Mouse (Mus musculus) limb, embryonic 15.5 days (tissue): ENCODE data around the gene Ano4. TPM values are rescaled to one million over a fixed set of nuclear protein-coding genes. Genes with fewer than 3 reads are reported as not detected.

Source experiments
- ATAC-seq: fragments of 200-750 bp; cut with Nextera tagmentation; 2 replicates; pipeline ENCODE4 v1.8.0; 2017; ENCODE audit warnings: low read depth, moderate TSS enrichment; ENCODE audit not compliant: insufficient number of reproducible peaks, low FRiP score, low TSS enrichment
- H3K27ac ChIP-seq: fragments of 300-500 bp; sonication (generic); 2 replicates; pipeline ENCODE4 v1.5.1; 2015; ENCODE audit warnings: moderate library complexity, mild to moderate bottlenecking, inconsistent platforms
- H3K27me3 ChIP-seq: fragments of 300-500 bp; sonication (generic); 2 replicates; pipeline ENCODE4 v1.6.1; 2015; ENCODE audit warnings: inconsistent platforms
- H3K36me3 ChIP-seq: fragments of 300-500 bp; sonication (generic); 2 replicates; pipeline ENCODE4 v1.6.1; 2015; ENCODE audit warnings: inconsistent platforms
- H3K4me1 ChIP-seq: fragments of 300-500 bp; sonication (generic); 2 replicates; pipeline ENCODE4 v1.6.1; 2015; ENCODE audit warnings: inconsistent platforms
- H3K4me2 ChIP-seq: fragments of 300-500 bp; sonication (generic); 2 replicates; pipeline ENCODE4 v1.6.1; 2015; ENCODE audit warnings: mild to moderate bottlenecking, inconsistent platforms
- H3K4me3 ChIP-seq: fragments of 300-500 bp; sonication (generic); 2 replicates; pipeline ENCODE4 v1.5.1; 2015; ENCODE audit warnings: mild to moderate bottlenecking, inconsistent platforms
- H3K9ac ChIP-seq: fragments of 300-500 bp; sonication (generic); 2 replicates; pipeline ENCODE4 v1.6.1; 2015; ENCODE audit warnings: inconsistent platforms
- H3K9me3 ChIP-seq: fragments of 300-500 bp; sonication (generic); 2 replicates; pipeline ENCODE4 v1.6.1; 2016; ENCODE audit warnings: inconsistent platforms
- WGBS: fragments of 180-500 bp; shearing (Covaris S2); methylation state at CpG from one replicate; pipeline ENCODE4 v1.1.7; 2015; 5-methylcytosine and 5-hydroxymethylcytosine counted together
- polyA plus RNA-seq: library from polyadenylated mRNA; unstranded; fragments of >200 nt; fragmentation: Nextera tagmentation; extraction: Ambion mirVana; gene quantifications from 2 replicates; pipeline ENCODE4 v1.2.1, GENCODE M21; 2015

The Ano4 gene
- polyA plus RNA-seq, 1 experiment from 2014 or later = 1.0 TPM

- H3K27ac ChIP-seq = no peak overlapping the region
- no peaks in the 10 kb centered on the region for H3K27me3 ChIP-seq
- H3K9me3 ChIP-seq = no peaks in the 10 kb centered on the region
- no peaks in the 10 kb centered on the region for H3K36me3 ChIP-seq
- no peaks in the 10 kb centered on the region for H3K4me1 ChIP-seq
- ATAC-seq = no peak
- no peak overlapping the region for H3K9ac ChIP-seq
- H3K4me3 ChIP-seq = no peak overlapping the region
- no peak overlapping the region for H3K4me2 ChIP-seq
- 18% methylated on average over 8 of the region's 8 CpGs for WGBS
Observed at GRCm38 (mm10) chr10:88983444-88983843, 361.1 kb downstream of the Ano4 start.

- no peak for ATAC-seq
Observed at GRCm38 (mm10) chr10:88979451-88979850, 365.1 kb downstream of the Ano4 start.

GRCm38 (mm10) chr10:88978932-88979331, 365.6 kb downstream of the Ano4 start:
- H3K9ac ChIP-seq = no peak overlapping the region
- H3K4me2 ChIP-seq = no peak overlapping the region
- H3K4me3 ChIP-seq = no peak overlapping the region
- H3K9me3 ChIP-seq = no peaks in the 10 kb centered on the region
- ATAC-seq = no peak
- H3K36me3 ChIP-seq = no peaks in the 10 kb centered on the region
- WGBS = 81% methylated on average over 6 of the region's 6 CpGs
- H3K27me3 ChIP-seq = no peaks in the 10 kb centered on the region
- no peak overlapping the region for H3K27ac ChIP-seq
- H3K4me1 ChIP-seq = no peaks in the 10 kb centered on the region

More at GRCm38 (mm10) chr10:88979451-88979850, 365.1 kb downstream of the Ano4 start:
- H3K4me1 ChIP-seq = no peaks in the 10 kb centered on the region
- H3K27ac ChIP-seq = no peak overlapping the region
- no peaks in the 10 kb centered on the region for H3K36me3 ChIP-seq
- no peak overlapping the region for H3K4me2 ChIP-seq
- H3K9me3 ChIP-seq = no peaks in the 10 kb centered on the region
- no peak overlapping the region for H3K9ac ChIP-seq
- no peaks in the 10 kb centered on the region for H3K27me3 ChIP-seq
- no peak overlapping the region for H3K4me3 ChIP-seq
- 84% methylated on average over 4 of the region's 4 CpGs for WGBS

GRCm38 (mm10) chr10:88970951-88971725, 373.4 kb downstream of the Ano4 start:
- ATAC-seq = 0 out of 2 replicates have a peak, but pooled peaks have one; percentile 48

GRCm38 (mm10) chr10:88968586-88968985, 376.0 kb downstream of the Ano4 start:
- H3K9me3 ChIP-seq = no peaks in the 10 kb centered on the region
- H3K27me3 ChIP-seq = no peaks in the 10 kb centered on the region
- ATAC-seq = no peak
- 81% methylated on average over 5 of the region's 5 CpGs for WGBS
- no peaks in the 10 kb centered on the region for H3K36me3 ChIP-seq
- no peaks in the 10 kb centered on the region for H3K4me1 ChIP-seq
- H3K9ac ChIP-seq = no peak overlapping the region
- H3K4me2 ChIP-seq = no peak overlapping the region
- H3K27ac ChIP-seq = no peak overlapping the region
- H3K4me3 ChIP-seq = no peak overlapping the region

More at GRCm38 (mm10) chr10:88970951-88971725, 373.4 kb downstream of the Ano4 start:
- WGBS = 62% methylated on average over 7 of the region's 7 CpGs
- no peaks in the 10 kb centered on the region for H3K36me3 ChIP-seq
- H3K4me3 ChIP-seq = no peak overlapping the region
- no peak overlapping the region for H3K27ac ChIP-seq
- H3K9me3 ChIP-seq = no peaks in the 10 kb centered on the region
- H3K4me1 ChIP-seq = no peaks in the 10 kb centered on the region
- no peak overlapping the region for H3K4me2 ChIP-seq
- no peak overlapping the region for H3K9ac ChIP-seq
- no peaks in the 10 kb centered on the region for H3K27me3 ChIP-seq

GRCm38 (mm10) chr10:88960791-88961190, 383.8 kb downstream of the Ano4 start:
- no peak for ATAC-seq
- Histone ChIP-seq H3K36me3 (no peaks in the 10 kb centered on the region), H3K27me3 (no peaks in the 10 kb centered on the region), H3K27ac (no peak overlapping the region), H3K4me2 (no peak overlapping the region), H3K9ac (no peak overlapping the region), H3K4me3 (no peak overlapping the region), H3K4me1 (no peaks in the 10 kb centered on the region), H3K9me3 (no peaks in the 10 kb centered on the region)
- WGBS = 78% methylated on average over 5 of the region's 5 CpGs

- Histone ChIP-seq H3K27me3 (no peaks in the 10 kb centered on the region), H3K9me3 (no peaks in the 10 kb centered on the region)
Observed at GRCm38 (mm10) chr10:88950297-88950653, 394.3 kb downstream of the Ano4 start.

GRCm38 (mm10) chr10:88949649-88950296, 394.8 kb downstream of the Ano4 start:
- WGBS = 87% methylated on average over 12 of the region's 12 CpGs

More at GRCm38 (mm10) chr10:88950297-88950653, 394.3 kb downstream of the Ano4 start:
- ATAC-seq = no peak
- Histone ChIP-seq H3K27ac (no peak overlapping the region), H3K4me1 (no peaks in the 10 kb centered on the region), H3K4me2 (no peak overlapping the region), H3K9ac (no peak overlapping the region), H3K4me3 (no peak overlapping the region), H3K36me3 (no peaks in the 10 kb centered on the region)
- WGBS = 80% methylated on average over 4 of the region's 4 CpGs

More at GRCm38 (mm10) chr10:88949649-88950296, 394.8 kb downstream of the Ano4 start:
- Histone ChIP-seq H3K36me3 (no peaks in the 10 kb centered on the region), H3K27me3 (no peaks in the 10 kb centered on the region), H3K9me3 (no peaks in the 10 kb centered on the region), H3K4me2 (no peak overlapping the region), H3K4me3 (no peak overlapping the region), H3K4me1 (no peaks in the 10 kb centered on the region), H3K9ac (no peak overlapping the region), H3K27ac (no peak overlapping the region)
- ATAC-seq = no peak

Other genes with a start within 250 kb of the Ano4 start
- 15.1 and 16.2 TPM in 2 replicates for gene Gas2l3, start 99.2 kb upstream of the Ano4 start, polyA plus RNA-seq
- 0.09 TPM in 2 replicates for gene Nr1h4, start 188.8 kb upstream of the Ano4 start, polyA plus RNA-seq